Mouse (Mus musculus): ENCODE measurements around the gene Dnlz.

GRCm38 (mm10) chr2:26389154-26389690 lies 37.3 kb upstream of the Dnlz start, which contains the start of the genes Entr1 and Pmpca:
- TF ChIP-seq CTCF (IDR thresholded peaks at IDR 0.05; ENCODE audit: low read depth, low read length) = no peak
- TF ChIP-seq POLR2A (IDR thresholded peaks at IDR 0.05; ENCODE audit: extremely low read depth, insufficient read depth, low read length) = peak; percentile 78; the same call in 1 of the 2 replicates
